Mouse (Mus musculus) stomach, postnatal 0 days (tissue): ENCODE data around the gene Cdca3. TPM values are rescaled to one million over a fixed set of nuclear protein-coding genes. Genes with fewer than 3 reads are reported as not detected.

Experiments used
- ATAC-seq: fragments of 200-750 bp; cut with Nextera tagmentation; 2 replicates; pipeline ENCODE4 v1.8.0; 2017; ENCODE audit not compliant: low FRiP score, low TSS enrichment
- DNase-seq: peaks from one replicate; pipeline ENCODE4 v3.0.0-alpha.2; 2016; ENCODE audit warnings: low spot score
- H3K27ac ChIP-seq: fragments of 300-500 bp; sonication (generic); replicated peaks from 2 replicates; pipeline ENCODE4 v1.5.1; 2014; ENCODE audit warnings: mild to moderate bottlenecking, control low read depth
- H3K27me3 ChIP-seq: fragments of 300-500 bp; sonication (generic); 2 replicates; pipeline ENCODE4 v1.6.1; 2014; ENCODE audit warnings: low read length; ENCODE audit not compliant: control insufficient read depth, insufficient read depth
- H3K36me3 ChIP-seq: fragments of 300-500 bp; sonication (generic); 2 replicates; pipeline ENCODE4 v1.6.1; 2014; ENCODE audit warnings: low read length, mixed read lengths; ENCODE audit not compliant: control insufficient read depth, insufficient read depth
- H3K4me1 ChIP-seq: fragments of 300-500 bp; sonication (generic); replicated peaks from 2 replicates; pipeline ENCODE4 v1.6.1; 2014; ENCODE audit warnings: antibody characterized with exemption; ENCODE audit not compliant: control insufficient read depth, insufficient read depth
- H3K4me2 ChIP-seq: fragments of 300-500 bp; sonication (generic); replicated peaks from 2 replicates; pipeline ENCODE4 v1.6.1; 2014; ENCODE audit warnings: low read depth, mild to moderate bottlenecking, control low read depth, moderate library complexity
- H3K4me3 ChIP-seq: fragments of 300-500 bp; sonication (generic); 2 replicates; pipeline ENCODE4 v1.5.1; 2014; ENCODE audit warnings: low read depth, low read length, control low read depth
- H3K9ac ChIP-seq: fragments of 300-500 bp; sonication (generic); 2 replicates; pipeline ENCODE4 v1.6.1; 2014; ENCODE audit warnings: mild to moderate bottlenecking, low read length, control low read depth, mixed read lengths
- H3K9me3 ChIP-seq: fragments of 300-500 bp; sonication (generic); 2 replicates; pipeline ENCODE4 v1.6.1; 2016; ENCODE audit warnings: low read length; ENCODE audit not compliant: control insufficient read depth
- CTCF ChIP-seq: IDR thresholded peaks from 2 replicates; pipeline ENCODE4 v1.5.1; 2016; ENCODE audit warnings: antibody characterized with exemption, low read depth, mild to moderate bottlenecking, moderate library complexity
- EP300 ChIP-seq: optimal IDR thresholded peaks from 2 replicates; pipeline ENCODE3; 2016; ENCODE audit warnings: antibody characterized with exemption
- WGBS: fragments of 180-500 bp; shearing (Covaris S2); extraction: QIAGEN DNeasy Blood & Tissue Kit; methylation state at CpG from one replicate; pipeline ENCODE4 v1.1.7; 2014; 5-methylcytosine and 5-hydroxymethylcytosine counted together
- polyA plus RNA-seq: library from polyadenylated mRNA; unstranded; fragments of >200 nt; fragmentation: Nextera tagmentation; extraction: Ambion mirVana; gene quantifications from 2 replicates; pipeline ENCODE4 v1.2.1, GENCODE M21; 2015

Gene Cdca3
- polyA plus RNA-seq, 1 experiment from 2014 or later, result 52.8 TPM

GRCm38 (mm10) chr6:124847305-124847704 lies 18.0 kb downstream of the Cdca3 start:
- Histone ChIP-seq H3K9me3 (no peaks in the 10 kb centered on the region), H3K36me3 (peaks cover 2% of the 10 kb centered on the region; the same call in 1 of the 2 replicates), H3K27ac (no peak overlapping the region), H3K4me2 (no peak overlapping the region), H3K27me3 (no peaks in the 10 kb centered on the region), H3K4me1 (no peaks in the 10 kb centered on the region), H3K4me3 (no peak overlapping the region), H3K9ac (no peak overlapping the region)
- DNase-seq, result peak; percentile 91
- peak; percentile 48; the same call in 1 of the 2 replicates for ATAC-seq
- 11% methylated on average over 9 of the region's 9 CpGs for WGBS
- TF ChIP-seq CTCF (peak; percentile 99), EP300 (no peak)

DNA sequence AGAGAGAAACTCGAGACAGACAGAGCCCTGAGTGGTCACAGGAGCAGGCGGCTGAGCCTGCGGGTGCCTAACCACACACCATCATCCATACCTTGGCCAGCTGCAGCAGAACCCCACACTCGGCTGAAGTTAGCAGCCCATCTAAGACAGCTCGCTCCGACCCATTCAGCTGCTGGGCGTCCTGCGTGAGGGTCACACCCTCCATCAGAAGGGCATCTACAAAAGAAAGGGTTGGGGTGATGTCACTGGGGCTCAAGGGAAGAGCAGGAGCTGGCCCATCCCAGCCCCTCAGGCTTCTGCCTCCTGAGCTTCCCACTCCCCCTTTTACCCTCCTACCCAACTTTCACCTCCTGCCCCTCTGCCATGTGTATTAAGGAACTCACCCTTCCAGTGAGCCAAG lies 21.2 kb downstream of the Cdca3 start:
- Histone ChIP-seq H3K27ac (no peak overlapping the region), H3K9me3 (no peaks in the 10 kb centered on the region), H3K27me3 (no peaks in the 10 kb centered on the region), H3K4me1 (no peaks in the 10 kb centered on the region), H3K9ac (no peak overlapping the region), H3K4me2 (no peak overlapping the region), H3K36me3 (no peaks in the 10 kb centered on the region), H3K4me3 (no peak overlapping the region)
- TF ChIP-seq CTCF (no peak), EP300 (no peak)
- no peak for DNase-seq
- ATAC-seq, result no peak
- 50% methylated on average over 8 of the region's 8 CpGs for WGBS

- no peaks in the 10 kb centered on the region for H3K27me3 ChIP-seq
- 72% methylated on average over 12 of the region's 12 CpGs for WGBS
- no peak overlapping the region for H3K4me3 ChIP-seq
- DNase-seq (no peak), ATAC-seq (no peak)
- 0 out of 2 replicates have a peak overlapping the region, but pooled peaks have one; percentile 18 for H3K9ac ChIP-seq
- H3K9me3 ChIP-seq, result no peaks in the 10 kb centered on the region
- no peak overlapping the region for H3K27ac ChIP-seq
- H3K4me1 ChIP-seq, result no peaks in the 10 kb centered on the region
- no peak for TF ChIP-seq CTCF
- no peak for TF ChIP-seq EP300
- no peak overlapping the region for H3K4me2 ChIP-seq
- no peaks in the 10 kb centered on the region for H3K36me3 ChIP-seq
These were observed 25.3 kb downstream of the Cdca3 start for GRCm38 (mm10) chr6:124854647-124855046.

GRCm38 (mm10) chr6:124856321-124856720 lies 27.0 kb downstream of the Cdca3 start:
- Histone ChIP-seq H3K27ac (no peak overlapping the region), H3K9me3 (no peaks in the 10 kb centered on the region), H3K9ac (no peak overlapping the region), H3K4me2 (peak overlapping the region; percentile 82), H3K4me3 (peak overlapping the region; percentile 72), H3K27me3 (no peaks in the 10 kb centered on the region), H3K4me1 (no peaks in the 10 kb centered on the region), H3K36me3 (no peaks in the 10 kb centered on the region)
- 0 out of 2 replicates have a peak, but pooled peaks have one; percentile 21 for ATAC-seq
- DNase-seq, result no peak
- no peak for TF ChIP-seq CTCF
- no peak for TF ChIP-seq EP300
- 10% methylated on average over 14 of the region's 14 CpGs for whole genome bisulfite sequencing

- peak within 1 kb of the TSS; percentile 72 for H3K4me3 ChIP-seq
- ATAC-seq (peak; percentile 84), DNase-seq (peak; percentile 82)
- H3K4me1 ChIP-seq, result no peaks in the 10 kb centered on the region
- H3K4me2 ChIP-seq, result peak within 1 kb of the TSS; percentile 82
- no peaks in the 10 kb centered on the region; the same call in 1 of the 2 replicates for H3K27me3 ChIP-seq
- H3K9ac ChIP-seq, result peak within 1 kb of the TSS; percentile 87
- WGBS, result under 1% methylated on average over 65 of the region's 86 CpGs
- TF ChIP-seq EP300, result no peak
- peak; percentile 83 for TF ChIP-seq CTCF
- peak within 1 kb of the TSS; percentile 90 for H3K27ac ChIP-seq
- H3K36me3 ChIP-seq, result no peaks in the 10 kb centered on the region
- no peaks in the 10 kb centered on the region for H3K9me3 ChIP-seq
These were observed 27.8 kb downstream of the Cdca3 start, which contains the start of gene P3h3 for GRCm38 (mm10) chr6:124856916-124857839. P3h3 (minus strand) TSS chr6:124857752.
